Mouse (Mus musculus): ENCODE results near the gene Eif3g. TPM values are rescaled to one million over a fixed set of nuclear protein-coding genes. Genes with fewer than 3 reads are reported as not detected.
A peak's percentile ranks its signal among the peaks of the same experiment; 100 is the strongest.

Gene Eif3g
- polyA plus RNA-seq, 1 experiment from 2014 or later: 252 TPM

- H3K27ac ChIP-seq: no peak overlapping the region
- 5% methylated on average over 19 of the region's 19 CpGs for WGBS
- H3K9me3 ChIP-seq: no peaks in the 10 kb centered on the region
- H3K27me3 ChIP-seq: peaks cover 58% of the 10 kb centered on the region
- peak overlapping the region; percentile 47 for H3K4me2 ChIP-seq
- H3K4me3 ChIP-seq: peak overlapping the region; percentile 30; the same call in 1 of the 2 replicates
- no peak for ATAC-seq (ENCODE audit: low FRiP score)
- H3K36me3 ChIP-seq: no peaks in the 10 kb centered on the region
- H3K9ac ChIP-seq: no peak overlapping the region; the same call in 1 of the 2 replicates
- H3K4me1 ChIP-seq (replicated peaks): peaks cover 6% of the 10 kb centered on the region
These were observed 29.2 kb downstream of the Eif3g start for GRCm38 (mm10) chr9:20869246-20869645.

- Histone ChIP-seq H3K4me2 (peak within 1 kb of the TSS; percentile 47), H3K4me1 (replicated peaks) (peaks cover 6% of the 10 kb centered on the region), H3K27me3 (peaks cover 58% of the 10 kb centered on the region), H3K9me3 (no peaks in the 10 kb centered on the region), H3K27ac (no peak within 1 kb of the TSS), H3K36me3 (no peaks in the 10 kb centered on the region), H3K9ac (peak within 1 kb of the TSS; percentile 43), H3K4me3 (peak within 1 kb of the TSS; percentile 30)
- ATAC-seq (ENCODE audit: low FRiP score): no peak
- WGBS: 10% methylated on average over 53 of the region's 53 CpGs
These were observed 29.9 kb downstream of the Eif3g start, which contains the start of gene A230050P20Rik for GRCm38 (mm10) chr9:20868448-20869001. Gene A230050P20Rik, plus strand, starts transcription at chr9:20868642.

- 58% methylated on average over 3 of the region's 3 CpGs for WGBS
These were observed 31.5 kb downstream of the Eif3g start for GRCm38 (mm10) chr9:20866879-20867278.

GRCm38 (mm10) chr9:20862225-20862624 is 36.2 kb downstream of the Eif3g start:
- WGBS: 67% methylated on average over 4 of the region's 4 CpGs
- no peak for ATAC-seq (ENCODE audit: low FRiP score)
- H3K4me1 ChIP-seq (replicated peaks): no peaks in the 10 kb centered on the region
- H3K9me3 ChIP-seq: no peaks in the 10 kb centered on the region
- peaks cover 15% of the 10 kb centered on the region for H3K27me3 ChIP-seq
- H3K36me3 ChIP-seq: no peaks in the 10 kb centered on the region
- no peak overlapping the region for H3K4me3 ChIP-seq
- H3K27ac ChIP-seq: no peak overlapping the region
- H3K9ac ChIP-seq: no peak overlapping the region
- H3K4me2 ChIP-seq: no peak overlapping the region

More at GRCm38 (mm10) chr9:20866879-20867278, 31.5 kb downstream of the Eif3g start:
- Histone ChIP-seq H3K36me3 (no peaks in the 10 kb centered on the region), H3K27ac (no peak overlapping the region), H3K27me3 (peaks cover 51% of the 10 kb centered on the region), H3K4me3 (no peak overlapping the region), H3K9me3 (no peaks in the 10 kb centered on the region), H3K4me1 (replicated peaks) (peaks cover 6% of the 10 kb centered on the region), H3K4me2 (no peak overlapping the region), H3K9ac (no peak overlapping the region)
- no peak for ATAC-seq (ENCODE audit: low FRiP score)

GRCm38 (mm10) chr9:20861821-20862220 is 36.6 kb downstream of the Eif3g start:
- no peak for ATAC-seq (ENCODE audit: low FRiP score)
- H3K4me3 ChIP-seq: no peak overlapping the region
- no peaks in the 10 kb centered on the region for H3K36me3 ChIP-seq
- peaks cover 15% of the 10 kb centered on the region for H3K27me3 ChIP-seq
- H3K4me2 ChIP-seq: no peak overlapping the region
- WGBS: 8% methylated on average over 4 of the region's 4 CpGs
- no peaks in the 10 kb centered on the region for H3K9me3 ChIP-seq
- H3K9ac ChIP-seq: no peak overlapping the region
- H3K4me1 ChIP-seq (replicated peaks): no peaks in the 10 kb centered on the region
- no peak overlapping the region for H3K27ac ChIP-seq

GRCm38 (mm10) chr9:20859926-20860325 is 38.5 kb downstream of the Eif3g start:
- H3K27ac ChIP-seq: no peak overlapping the region
- no peaks in the 10 kb centered on the region for H3K36me3 ChIP-seq
- H3K4me2 ChIP-seq: no peak overlapping the region
- H3K27me3 ChIP-seq: peaks cover 16% of the 10 kb centered on the region; the same call in 1 of the 2 replicates
- no peak for ATAC-seq (ENCODE audit: low FRiP score)
- no peak overlapping the region for H3K9ac ChIP-seq
- 58% methylated on average over 6 of the region's 6 CpGs for WGBS
- H3K4me3 ChIP-seq: no peak overlapping the region
- H3K4me1 ChIP-seq (replicated peaks): no peaks in the 10 kb centered on the region
- H3K9me3 ChIP-seq: no peaks in the 10 kb centered on the region

GRCm38 (mm10) chr9:20857131-20857530 is 41.3 kb downstream of the Eif3g start:
- WGBS: 14% methylated on average over 6 of the region's 6 CpGs
- H3K9ac ChIP-seq: no peak overlapping the region
- no peak for ATAC-seq (ENCODE audit: low FRiP score)
- H3K27ac ChIP-seq: no peak overlapping the region
- no peak overlapping the region for H3K4me2 ChIP-seq
- H3K27me3 ChIP-seq: peaks cover 35% of the 10 kb centered on the region
- no peaks in the 10 kb centered on the region for H3K4me1 ChIP-seq (replicated peaks)
- no peaks in the 10 kb centered on the region for H3K36me3 ChIP-seq
- H3K4me3 ChIP-seq: no peak overlapping the region
- no peaks in the 10 kb centered on the region for H3K9me3 ChIP-seq

GRCm38 (mm10) chr9:20850179-20850578 is 48.2 kb downstream of the Eif3g start:
- WGBS: 92% methylated on average over 2 of the region's 2 CpGs
- Histone ChIP-seq H3K9ac (no peak overlapping the region), H3K4me3 (no peak overlapping the region), H3K36me3 (no peaks in the 10 kb centered on the region), H3K4me1 (replicated peaks) (no peaks in the 10 kb centered on the region), H3K9me3 (no peaks in the 10 kb centered on the region), H3K4me2 (no peak overlapping the region), H3K27ac (no peak overlapping the region), H3K27me3 (peaks cover 22% of the 10 kb centered on the region)
- ATAC-seq (ENCODE audit: low FRiP score): no peak

Small RNA genes lying within 50 kb of the gene (microRNA-seq; reads per million reads assigned to microRNA genes)
- not detected for gene Mir7081

Other genes with a start within 250 kb of the Eif3g start
- gene Pin1, start 246.5 kb downstream of the Eif3g start, polyA plus RNA-seq (2015; fragmentation: Nextera tagmentation; extraction: Ambion mirVana): 59.8 and 61.5 TPM in 2 replicates
- 133 and 145 TPM in 2 replicates for gene Olfm2, start 152.3 kb downstream of the Eif3g start, polyA plus RNA-seq (2015; fragmentation: Nextera tagmentation; extraction: Ambion mirVana)
- 0.36 and 0.44 TPM in 2 replicates for gene Col5a3, start 83.6 kb downstream of the Eif3g start, polyA plus RNA-seq (2015; fragmentation: Nextera tagmentation; extraction: Ambion mirVana)
- not detected in 2 replicates for gene Rdh8, start 80.1 kb downstream of the Eif3g start, polyA plus RNA-seq (2015; fragmentation: Nextera tagmentation; extraction: Ambion mirVana)
- gene A230050P20Rik, start 30.0 kb downstream of the Eif3g start, polyA plus RNA-seq (2015; fragmentation: Nextera tagmentation; extraction: Ambion mirVana): 1.9 and 2.3 TPM in 2 replicates
- gene Angptl6, start 18.9 kb downstream of the Eif3g start, polyA plus RNA-seq (2015; fragmentation: Nextera tagmentation; extraction: Ambion mirVana): 9.8 and 10.1 TPM in 2 replicates
- gene Ppan, start 10.4 kb downstream of the Eif3g start, polyA plus RNA-seq (2015; fragmentation: Nextera tagmentation; extraction: Ambion mirVana): 46.9 and 50.3 TPM in 2 replicates
- 65.1 and 65.8 TPM in 2 replicates for gene Dnmt1, start 61.3 kb upstream of the Eif3g start, polyA plus RNA-seq (2015; fragmentation: Nextera tagmentation; extraction: Ambion mirVana)
- 11.0 and 14.3 TPM in 2 replicates for gene S1pr2, start 78.2 kb upstream of the Eif3g start, polyA plus RNA-seq (2015; fragmentation: Nextera tagmentation; extraction: Ambion mirVana)
- gene Mrpl4, start 104.1 kb upstream of the Eif3g start, polyA plus RNA-seq (2015; fragmentation: Nextera tagmentation; extraction: Ambion mirVana): 98.2 and 104 TPM in 2 replicates
- 3.4 and 4.4 TPM in 2 replicates for gene Icam1, start 117.4 kb upstream of the Eif3g start, polyA plus RNA-seq (2015; fragmentation: Nextera tagmentation; extraction: Ambion mirVana)
- 0.21 TPM in 1 of 2 replicates, not detected in the other for gene Icam4, start 130.8 kb upstream of the Eif3g start, polyA plus RNA-seq (2015; fragmentation: Nextera tagmentation; extraction: Ambion mirVana)
- 0.58 and 0.80 TPM in 2 replicates for gene Icam5, start 133.4 kb upstream of the Eif3g start, polyA plus RNA-seq (2015; fragmentation: Nextera tagmentation; extraction: Ambion mirVana)
- gene Zglp1, start 168.5 kb upstream of the Eif3g start, polyA plus RNA-seq (2015; fragmentation: Nextera tagmentation; extraction: Ambion mirVana): 0.92 and 1.9 TPM in 2 replicates
- 1.9 and 2.4 TPM in 2 replicates for gene Gm49373, start 174.5 kb upstream of the Eif3g start, polyA plus RNA-seq (2015; fragmentation: Nextera tagmentation; extraction: Ambion mirVana)
- gene Fdx1l, start 175.0 kb upstream of the Eif3g start, polyA plus RNA-seq (2015; fragmentation: Nextera tagmentation; extraction: Ambion mirVana): 57.3 and 63.1 TPM in 2 replicates
- 0.92 and 2.8 TPM in 2 replicates for gene Gm38431, start 193.4 kb upstream of the Eif3g start, polyA plus RNA-seq (2015; fragmentation: Nextera tagmentation; extraction: Ambion mirVana)
- gene Raver1, start 193.4 kb upstream of the Eif3g start, polyA plus RNA-seq (2015; fragmentation: Nextera tagmentation; extraction: Ambion mirVana): 28.3 and 32.5 TPM in 2 replicates
- 12.4 and 12.8 TPM in 2 replicates for gene Tyk2, start 232.6 kb upstream of the Eif3g start, polyA plus RNA-seq (2015; fragmentation: Nextera tagmentation; extraction: Ambion mirVana)

Measured in hindbrain, embryonic 13.5 days (tissue).